Mouse (Mus musculus) hindbrain, embryonic 12.5 days (tissue): Measurements from ENCODE around the gene Gabrb1. TPM values are rescaled to one million over a fixed set of nuclear protein-coding genes. Genes with fewer than 3 reads are reported as not detected.

Experiments used
- ATAC-seq: fragments of 200-750 bp; cut with Nextera tagmentation; 2 replicates; pipeline ENCODE4 v1.8.0; 2017; ENCODE audit warnings: moderate TSS enrichment; ENCODE audit not compliant: low FRiP score
- H3K27ac ChIP-seq: fragments of 300-500 bp; sonication (generic); 2 replicates; pipeline ENCODE4 v1.5.1; 2016; ENCODE audit warnings: mild to moderate bottlenecking
- H3K27me3 ChIP-seq: fragments of 300-500 bp; sonication (generic); 2 replicates; pipeline ENCODE4 v1.6.1; 2016; ENCODE audit warnings: mild to moderate bottlenecking
- H3K36me3 ChIP-seq: fragments of 300-500 bp; sonication (generic); 2 replicates; pipeline ENCODE4 v1.6.1; 2016; ENCODE audit warnings: mild to moderate bottlenecking
- H3K4me1 ChIP-seq: fragments of 300-500 bp; sonication (generic); 2 replicates; pipeline ENCODE4 v1.6.1; 2016
- H3K4me2 ChIP-seq: fragments of 300-500 bp; sonication (generic); replicated peaks from 2 replicates; pipeline ENCODE4 v1.6.1; 2016; ENCODE audit warnings: mild to moderate bottlenecking
- H3K4me3 ChIP-seq: fragments of 300-500 bp; sonication (generic); 2 replicates; pipeline ENCODE4 v1.5.1; 2016; ENCODE audit warnings: mild to moderate bottlenecking
- H3K9ac ChIP-seq: fragments of 300-500 bp; sonication (generic); 2 replicates; pipeline ENCODE4 v1.6.1; 2016; ENCODE audit warnings: mild to moderate bottlenecking, moderate library complexity
- H3K9me3 ChIP-seq: fragments of 300-500 bp; sonication (generic); replicated peaks from 2 replicates; pipeline ENCODE4 v1.6.1; 2016; ENCODE audit warnings: mild to moderate bottlenecking
- WGBS: fragments of 180-500 bp; shearing (Covaris S2); methylation state at CpG from one replicate; pipeline ENCODE4 v1.1.7; 2016; 5-methylcytosine and 5-hydroxymethylcytosine counted together
- polyA plus RNA-seq: library from polyadenylated mRNA; unstranded; fragments of >200 nt; fragmentation: Nextera tagmentation; extraction: Ambion mirVana; gene quantifications from 2 replicates; pipeline ENCODE4 v1.2.1, GENCODE M21; 2016

Gabrb1 gene
- polyA plus RNA-seq, 1 experiment from 2014 or later: 2.6 TPM

DNA sequence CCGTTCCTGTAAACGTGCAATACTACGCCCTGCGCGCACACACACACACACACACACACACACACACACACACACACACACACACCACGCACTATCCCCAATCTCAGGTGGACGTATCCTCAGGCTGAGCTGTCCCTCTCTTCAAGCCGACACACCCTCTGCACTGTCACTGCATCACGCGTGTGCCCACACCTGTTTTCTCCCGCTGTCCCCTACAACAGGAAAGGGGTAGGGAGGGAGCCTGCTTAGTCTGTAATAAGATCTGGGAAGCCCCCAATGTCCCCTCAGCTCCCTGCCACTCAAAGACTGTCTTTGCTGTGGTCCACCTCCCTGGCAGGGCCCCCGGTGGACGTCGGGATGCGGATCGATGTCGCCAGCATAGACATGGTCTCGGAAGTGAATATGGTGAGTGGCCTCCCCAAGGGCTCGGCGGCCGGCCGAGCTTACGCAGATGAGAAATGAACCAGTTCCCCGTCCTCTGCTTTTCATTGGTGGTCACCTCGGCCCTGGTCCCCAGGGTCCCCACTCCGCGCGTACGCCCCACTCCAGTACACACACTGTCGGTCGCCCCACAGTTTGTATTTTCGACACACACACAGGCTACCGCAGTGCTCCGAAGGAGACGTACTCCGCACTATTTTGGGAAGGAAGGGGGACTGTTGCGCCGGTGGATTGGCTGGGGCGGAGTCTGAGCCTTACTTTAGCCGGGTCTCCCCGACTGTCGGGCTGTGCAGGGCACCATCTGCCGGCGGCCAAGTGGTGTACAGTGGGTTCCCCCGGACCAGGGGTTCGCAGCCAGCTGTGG lies 42.8 kb downstream of the Gabrb1 start:
- WGBS: under 1% methylated on average over 45 of the region's 46 CpGs
- H3K4me1 ChIP-seq: peaks cover 5% of the 10 kb centered on the region; the same call in 1 of the 2 replicates
- peak overlapping the region; percentile 91 for H3K4me2 ChIP-seq
- no peaks in the 10 kb centered on the region for H3K9me3 ChIP-seq
- peak; percentile 95 for ATAC-seq
- H3K27me3 ChIP-seq: peaks cover 3% of the 10 kb centered on the region; the same call in 1 of the 2 replicates
- peak overlapping the region; percentile 54 for H3K4me3 ChIP-seq
- no peaks in the 10 kb centered on the region for H3K36me3 ChIP-seq
- no peak overlapping the region for H3K27ac ChIP-seq
- peak overlapping the region; percentile 46 for H3K9ac ChIP-seq

- peak overlapping the region; percentile 54 for H3K4me3 ChIP-seq
- no peaks in the 10 kb centered on the region for H3K36me3 ChIP-seq
- no peaks in the 10 kb centered on the region for H3K9me3 ChIP-seq
- peak overlapping the region; percentile 46 for H3K9ac ChIP-seq
- no peak overlapping the region for H3K27ac ChIP-seq
- 2% methylated on average over 6 of the region's 6 CpGs for WGBS
- ATAC-seq: no peak
- peaks cover 5% of the 10 kb centered on the region; the same call in 1 of the 2 replicates for H3K4me1 ChIP-seq
- peak overlapping the region; percentile 91 for H3K4me2 ChIP-seq
- peaks cover 3% of the 10 kb centered on the region; the same call in 1 of the 2 replicates for H3K27me3 ChIP-seq
These were observed 43.3 kb downstream of the Gabrb1 start for GRCm38 (mm10) chr5:71701273-71701614.

GRCm38 (mm10) chr5:71732931-71733792 lies 75.2 kb downstream of the Gabrb1 start:
- WGBS: 83% methylated on average over 8 of the region's 8 CpGs
- no peak overlapping the region for H3K4me2 ChIP-seq
- H3K4me1 ChIP-seq: no peaks in the 10 kb centered on the region
- H3K27me3 ChIP-seq: no peaks in the 10 kb centered on the region
- no peak overlapping the region for H3K9ac ChIP-seq
- no peak for ATAC-seq
- H3K4me3 ChIP-seq: no peak overlapping the region
- no peaks in the 10 kb centered on the region for H3K36me3 ChIP-seq
- no peaks in the 10 kb centered on the region for H3K9me3 ChIP-seq
- H3K27ac ChIP-seq: no peak overlapping the region

DNA sequence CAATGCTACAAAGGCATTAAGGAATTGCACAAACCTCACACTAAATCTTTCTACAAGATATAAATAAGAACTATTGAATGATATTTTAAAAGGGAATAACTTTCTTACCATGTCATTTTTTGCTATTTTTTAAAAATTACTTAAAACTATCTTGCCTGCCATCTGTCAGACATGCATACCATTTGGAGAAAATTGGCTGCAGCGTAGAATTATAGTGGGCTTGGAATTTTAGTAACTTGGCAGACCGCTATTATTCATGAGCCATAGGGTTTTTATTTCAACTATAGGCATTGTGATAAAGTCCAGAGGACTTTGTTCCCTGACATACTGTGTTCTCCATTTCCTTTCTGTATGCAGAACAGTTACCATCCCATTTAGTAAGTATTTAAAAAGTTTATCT lies 89.5 kb downstream of the Gabrb1 start:
- WGBS: 84% methylated on average over 2 of the region's 2 CpGs

DNA sequence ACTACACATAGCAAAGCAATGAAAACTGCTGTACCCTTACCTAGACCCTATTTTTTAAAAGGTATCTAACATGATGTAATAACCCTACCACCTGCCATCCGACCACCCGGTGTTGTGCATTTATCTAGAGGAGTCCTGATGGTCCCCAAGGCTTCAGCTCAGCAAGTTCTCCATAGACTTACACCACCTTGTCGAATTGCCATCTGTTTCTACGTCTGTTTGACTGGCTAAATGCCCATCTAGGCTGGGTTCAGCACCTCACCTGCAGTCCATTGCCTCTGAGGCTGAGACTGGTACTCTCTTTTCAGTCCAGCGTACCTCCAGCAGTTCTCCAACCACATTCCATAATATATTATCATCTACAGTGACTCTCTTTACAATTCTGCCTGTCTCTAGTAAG lies 96.1 kb downstream of the Gabrb1 start:
- Histone ChIP-seq H3K4me2 (no peak overlapping the region), H3K27me3 (no peaks in the 10 kb centered on the region), H3K9ac (no peak overlapping the region), H3K36me3 (no peaks in the 10 kb centered on the region), H3K9me3 (no peaks in the 10 kb centered on the region), H3K4me3 (no peak overlapping the region), H3K27ac (no peak overlapping the region), H3K4me1 (no peaks in the 10 kb centered on the region)
- 85% methylated on average over 5 of the region's 5 CpGs for WGBS
- no peak for ATAC-seq

More for the DNA sequence above, 89.5 kb downstream of the Gabrb1 start:
- Histone ChIP-seq H3K27me3 (no peaks in the 10 kb centered on the region), H3K9me3 (no peaks in the 10 kb centered on the region), H3K9ac (no peak overlapping the region), H3K4me1 (no peaks in the 10 kb centered on the region), H3K4me3 (no peak overlapping the region), H3K4me2 (no peak overlapping the region), H3K27ac (no peak overlapping the region), H3K36me3 (no peaks in the 10 kb centered on the region)
- ATAC-seq: no peak

DNA sequence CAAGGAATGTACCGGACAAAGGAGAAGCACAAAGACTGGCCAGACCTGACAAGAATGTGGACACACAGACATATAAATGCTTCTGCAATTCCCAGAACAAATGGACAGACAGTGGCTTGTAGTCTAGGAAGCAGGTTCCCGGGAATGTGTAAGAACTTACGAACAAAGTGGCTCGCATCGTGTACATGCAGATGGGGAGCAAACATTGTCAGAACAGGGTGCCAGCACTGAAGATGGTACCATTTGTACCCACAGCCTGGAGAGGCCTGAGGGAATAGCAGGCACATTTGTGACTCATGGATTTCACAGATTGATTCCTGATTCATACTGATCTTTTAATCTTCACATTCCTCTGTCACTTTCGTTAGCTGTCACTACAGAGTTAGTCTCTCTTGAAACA lies 103.2 kb downstream of the Gabrb1 start:
- no peak overlapping the region for H3K27ac ChIP-seq

DNA sequence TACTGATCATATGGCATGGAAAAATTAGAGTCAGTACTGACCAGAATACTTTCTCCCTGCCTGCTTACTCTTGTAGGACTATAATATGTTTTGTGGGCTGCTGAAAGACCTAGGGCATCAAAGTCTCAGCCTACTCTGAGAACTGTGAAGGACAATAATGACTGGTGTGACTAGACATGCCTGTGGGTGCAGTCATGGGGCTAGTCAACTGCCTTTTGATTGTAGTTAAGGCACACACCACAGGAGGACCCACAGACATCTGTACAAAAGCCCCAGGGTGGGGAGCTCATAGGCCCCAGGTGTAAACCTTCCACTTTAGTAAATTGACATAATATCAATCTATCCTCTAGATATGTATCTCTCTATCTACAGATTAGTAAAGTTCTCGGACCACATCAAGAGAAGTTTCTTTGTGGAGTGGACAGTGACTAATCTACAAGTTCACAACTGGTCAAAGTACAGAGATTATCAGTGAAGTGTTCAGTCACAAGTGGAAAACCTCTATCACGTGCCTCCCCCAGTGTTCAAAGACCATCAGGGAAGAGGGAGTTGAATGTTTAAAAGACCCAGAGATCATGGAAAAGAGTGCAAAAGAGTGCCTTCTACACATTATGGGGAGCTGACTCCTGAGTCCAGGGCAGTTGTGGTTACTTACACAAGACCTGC lies 123.7 kb downstream of the Gabrb1 start:
- no peaks in the 10 kb centered on the region for H3K4me1 ChIP-seq
- no peak for ATAC-seq
- no peak overlapping the region for H3K27ac ChIP-seq
- H3K4me2 ChIP-seq: no peak overlapping the region
- H3K9ac ChIP-seq: no peak overlapping the region
- WGBS: 85% methylated on average over 2 of the region's 2 CpGs
- H3K27me3 ChIP-seq: no peaks in the 10 kb centered on the region
- H3K4me3 ChIP-seq: no peak overlapping the region
- no peaks in the 10 kb centered on the region for H3K9me3 ChIP-seq
- no peaks in the 10 kb centered on the region for H3K36me3 ChIP-seq

More for the DNA sequence above, 103.2 kb downstream of the Gabrb1 start:
- no peak overlapping the region for H3K9ac ChIP-seq
- H3K4me3 ChIP-seq: no peak overlapping the region
- H3K27me3 ChIP-seq: no peaks in the 10 kb centered on the region
- ATAC-seq: no peak
- WGBS: 96% methylated on average over 6 of the region's 6 CpGs
- no peaks in the 10 kb centered on the region for H3K9me3 ChIP-seq
- H3K36me3 ChIP-seq: no peaks in the 10 kb centered on the region
- no peaks in the 10 kb centered on the region for H3K4me1 ChIP-seq
- H3K4me2 ChIP-seq: no peak overlapping the region

DNA sequence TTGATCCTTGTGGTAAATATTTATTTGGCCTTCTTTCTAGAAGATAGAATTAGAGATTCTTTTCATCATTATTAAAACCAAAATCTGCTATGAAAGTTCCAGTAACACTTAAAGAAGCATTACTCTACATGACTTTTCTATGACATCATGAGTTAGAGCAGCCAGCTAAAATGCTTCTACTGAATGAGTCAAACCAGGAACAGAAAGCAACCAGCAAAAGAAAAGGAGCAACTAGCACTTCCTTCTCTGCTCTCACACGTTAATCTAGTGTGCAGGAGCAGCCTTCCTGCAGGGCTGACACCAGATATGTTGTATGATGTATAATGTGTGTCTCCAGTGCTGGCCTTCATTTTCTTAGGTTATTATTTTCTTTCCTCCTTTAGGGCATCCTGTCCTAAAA lies 164.9 kb downstream of the Gabrb1 start:
- H3K27me3 ChIP-seq: no peaks in the 10 kb centered on the region
- no peak overlapping the region for H3K9ac ChIP-seq
- ATAC-seq: no peak
- WGBS: 36% methylated on average over 1 of the region's 1 CpGs
- no peaks in the 10 kb centered on the region for H3K9me3 ChIP-seq
- no peaks in the 10 kb centered on the region for H3K36me3 ChIP-seq
- no peak overlapping the region for H3K4me2 ChIP-seq
- H3K4me1 ChIP-seq: no peaks in the 10 kb centered on the region
- no peak overlapping the region for H3K4me3 ChIP-seq
- no peak overlapping the region for H3K27ac ChIP-seq

GRCm38 (mm10) chr5:71828342-71828741 lies 170.4 kb downstream of the Gabrb1 start:
- Histone ChIP-seq H3K27ac (no peak overlapping the region), H3K36me3 (no peaks in the 10 kb centered on the region), H3K27me3 (no peaks in the 10 kb centered on the region), H3K9ac (no peak overlapping the region), H3K4me1 (no peaks in the 10 kb centered on the region), H3K4me3 (no peak overlapping the region), H3K9me3 (no peaks in the 10 kb centered on the region), H3K4me2 (no peak overlapping the region)
- ATAC-seq: no peak

- no peaks in the 10 kb centered on the region for H3K9me3 ChIP-seq
- no peaks in the 10 kb centered on the region for H3K4me1 ChIP-seq
- no peaks in the 10 kb centered on the region for H3K27me3 ChIP-seq
- 48% methylated on average over 1 of the region's 1 CpGs for WGBS
- no peak for ATAC-seq
- H3K9ac ChIP-seq: no peak overlapping the region
- H3K4me2 ChIP-seq: no peak overlapping the region
- H3K4me3 ChIP-seq: no peak overlapping the region
- H3K36me3 ChIP-seq: no peaks in the 10 kb centered on the region
- H3K27ac ChIP-seq: no peak overlapping the region
These were observed 171.1 kb downstream of the Gabrb1 start for GRCm38 (mm10) chr5:71828996-71829395.

GRCm38 (mm10) chr5:71830342-71830741 lies 172.4 kb downstream of the Gabrb1 start:
- no peaks in the 10 kb centered on the region for H3K9me3 ChIP-seq
- WGBS: 84% methylated on average over 2 of the region's 2 CpGs
- no peaks in the 10 kb centered on the region for H3K27me3 ChIP-seq
- H3K4me1 ChIP-seq: no peaks in the 10 kb centered on the region
- no peak overlapping the region for H3K9ac ChIP-seq
- H3K4me2 ChIP-seq: no peak overlapping the region
- no peak for ATAC-seq
- H3K27ac ChIP-seq: no peak overlapping the region
- H3K4me3 ChIP-seq: no peak overlapping the region
- H3K36me3 ChIP-seq: no peaks in the 10 kb centered on the region

DNA sequence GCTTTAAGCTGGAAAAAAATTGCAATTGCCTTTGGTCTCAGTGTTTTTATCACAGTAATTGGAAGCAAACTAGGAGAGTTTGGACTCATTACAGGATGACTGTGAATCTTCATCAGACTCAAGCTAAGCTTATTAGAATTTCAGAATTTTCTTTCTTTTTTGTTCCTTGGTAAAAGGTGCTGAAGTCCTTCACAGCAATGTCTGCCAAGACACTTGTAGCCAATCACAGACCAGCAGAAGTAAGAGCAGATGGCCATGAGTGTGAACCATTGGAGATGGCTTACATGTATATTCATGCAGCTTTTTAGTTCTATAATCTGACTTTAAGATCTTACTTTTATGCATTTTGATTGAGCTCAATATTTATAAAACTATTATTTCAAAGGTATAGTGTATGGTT lies 184.3 kb downstream of the Gabrb1 start:
- no peak for ATAC-seq
- no peak overlapping the region for H3K27ac ChIP-seq
- no peaks in the 10 kb centered on the region for H3K27me3 ChIP-seq
- H3K4me2 ChIP-seq: no peak overlapping the region
- H3K9ac ChIP-seq: no peak overlapping the region
- no peaks in the 10 kb centered on the region for H3K9me3 ChIP-seq
- no peaks in the 10 kb centered on the region for H3K4me1 ChIP-seq
- H3K4me3 ChIP-seq: no peak overlapping the region
- H3K36me3 ChIP-seq: no peaks in the 10 kb centered on the region
